Mouse (Mus musculus) CH12.LX (cell line): ENCODE data around the gene 4931428F04Rik.

Source experiments
- CHD1 ChIP-seq: IDR thresholded peaks from 2 replicates; pipeline ENCODE4 v1.6.1; 2012; ENCODE audit warnings: low read depth, low read length, improper control_type of control experiment, inconsistent platforms
- CTCF ChIP-seq, 2 experiments: IDR thresholded peaks in 1 of 2; conservative IDR thresholded peaks in 1 of 2; 2 replicates each; pipeline ENCODE4 v1.5.1; 2011 to 2012; ENCODE audit warnings: low read depth in 2 of 2, low read length in 2 of 2, improper control_type of control experiment in 1 of 2, inconsistent platforms in 1 of 2, mild to moderate bottlenecking in 1 of 2, moderate library complexity in 1 of 2
- EP300 ChIP-seq: IDR thresholded peaks from 2 replicates; pipeline ENCODE4 v1.6.1; 2011; ENCODE audit warnings: low read length, improper control_type of control experiment
- IRF4 ChIP-seq: IDR thresholded peaks from 2 replicates; pipeline ENCODE4 v1.6.1; 2014; ENCODE audit warnings: low read depth, mild to moderate bottlenecking, inconsistent platforms, low read length, improper control_type of control experiment
- MYC ChIP-seq: IDR thresholded peaks from 2 replicates; pipeline ENCODE4 v1.6.1; 2011; ENCODE audit warnings: low read depth, mild to moderate bottlenecking, improper control_type of control experiment, low read length
- NRF1 ChIP-seq: IDR thresholded peaks from 2 replicates; pipeline ENCODE4 v1.6.1; 2014; ENCODE audit warnings: low read depth, mild to moderate bottlenecking, inconsistent platforms, low read length, improper control_type of control experiment, moderate library complexity
- POLR2A ChIP-seq: IDR thresholded peaks from 2 replicates; pipeline ENCODE4 v1.6.1; 2011; ENCODE audit warnings: low read depth, mild to moderate bottlenecking, improper control_type of control experiment, low read length
- RAD21 ChIP-seq: IDR thresholded peaks from 2 replicates; pipeline ENCODE4 v1.6.1; 2011; ENCODE audit warnings: low read depth, mild to moderate bottlenecking, low read length, improper control_type of control experiment, moderate library complexity

DNA sequence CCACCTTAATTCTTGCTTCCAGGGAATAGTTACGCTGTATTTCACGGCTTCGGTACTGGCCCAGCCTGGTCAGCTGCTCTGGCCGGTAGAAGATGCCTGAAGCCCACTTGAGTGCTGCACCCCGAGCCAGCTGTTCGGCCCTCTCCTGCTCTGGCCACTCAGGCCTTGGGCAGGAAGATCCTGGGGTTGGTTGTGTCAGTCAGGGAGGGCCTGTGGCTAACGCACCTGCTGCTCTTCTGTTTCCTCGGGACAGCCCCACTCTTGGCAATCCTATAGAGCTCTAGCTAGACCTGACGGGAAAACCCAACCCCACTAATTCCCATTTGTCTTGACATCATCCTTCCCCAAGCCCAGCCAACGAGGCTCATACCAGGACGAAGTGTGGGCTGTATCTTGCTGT, 5.6 kb upstream of the 4931428F04Rik start:
- TF ChIP-seq EP300 (peak; percentile 65), CTCF (conservative IDR thresholded peaks at IDR 0.05 in 1 of 2, IDR thresholded peaks at IDR 0.05 in 1 of 2; ENCODE audit: low read depth in 2 of 2, low read length in 2 of 2) (no peak), MYC (no peak), POLR2A (no peak), CHD1 (0 out of 2 replicates have a peak, but pooled peaks have one; percentile 34), RAD21 (no peak), IRF4 (peak; percentile 67), NRF1 (no peak)
